Mouse (Mus musculus): ENCODE measurements around the gene Myocd. TPM values are rescaled to one million over a fixed set of nuclear protein-coding genes. Genes with fewer than 3 reads are reported as not detected.

Gene Myocd
- polyA plus RNA-seq, 3 experiments from 2014 or later, result 0.09 TPM; not detected in 2

DNA sequence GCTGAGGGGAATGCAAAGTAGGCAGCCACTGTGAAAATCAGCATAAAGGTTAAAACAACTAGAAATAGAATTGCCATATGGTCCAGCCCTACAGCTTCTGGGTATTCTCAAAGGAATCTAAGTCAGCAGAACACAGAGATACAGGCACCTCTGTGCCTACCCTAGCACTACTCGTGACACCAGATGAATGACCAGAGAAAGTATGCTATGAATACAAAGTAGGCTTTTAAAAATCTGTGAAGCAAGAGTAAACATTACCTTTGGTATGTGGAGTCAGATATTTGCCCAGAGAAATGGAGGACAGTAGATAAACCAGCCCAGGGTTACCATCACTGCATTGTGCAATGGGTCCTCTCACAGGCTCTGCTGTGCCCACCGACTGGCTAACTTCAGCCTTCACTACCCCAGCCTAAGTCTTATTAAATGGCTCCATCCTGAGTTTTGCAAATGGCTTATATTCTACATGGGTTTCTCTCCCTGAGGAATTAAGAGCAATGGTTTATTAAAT, 132.6 kb downstream of the Myocd start:
- no peak for ATAC-seq

DNA sequence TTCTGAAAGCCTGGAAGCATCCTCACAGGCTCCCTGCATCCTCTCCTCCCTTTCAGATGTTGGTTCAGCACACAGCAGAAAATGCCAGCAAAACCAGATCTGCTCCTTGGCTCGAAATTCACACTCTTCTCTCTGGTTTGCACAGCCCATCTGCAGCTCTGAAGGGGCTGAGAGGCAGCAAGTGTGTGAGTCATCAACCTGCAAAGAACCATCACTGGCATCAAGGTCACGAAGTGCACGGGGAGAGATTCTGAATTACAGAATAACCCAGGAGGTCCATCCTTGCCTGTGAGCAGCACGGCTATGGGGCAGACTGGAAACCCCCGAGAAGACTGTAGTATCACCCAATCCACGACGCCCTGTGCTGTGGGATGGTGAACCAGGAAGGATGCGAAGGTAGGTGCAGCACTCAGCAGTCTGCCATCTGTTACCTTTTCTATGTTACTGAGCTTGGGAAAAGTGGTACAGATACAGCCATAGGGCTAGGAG, 134.5 kb downstream of the Myocd start:
- no peak for ATAC-seq

DNA sequence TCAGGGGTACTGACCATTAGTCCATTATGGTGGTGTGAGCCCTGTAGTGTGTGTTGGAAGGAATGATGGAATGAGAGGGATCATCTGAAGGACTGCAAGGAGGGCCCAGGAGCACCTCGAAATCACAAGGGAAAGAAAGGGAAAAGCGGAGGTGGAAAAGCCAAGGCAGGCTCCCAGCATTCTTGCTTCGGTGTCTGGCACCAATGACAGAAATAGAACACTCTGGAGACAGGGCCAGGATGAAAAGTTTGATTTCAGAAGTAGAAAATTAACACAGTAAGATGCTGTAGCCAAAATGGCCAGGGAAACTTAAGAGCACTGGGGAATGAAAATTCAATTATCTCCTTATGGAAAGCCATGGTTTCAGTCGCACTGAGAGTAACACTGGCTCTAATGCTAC, 136.1 kb downstream of the Myocd start:
- no peak for ATAC-seq

DNA sequence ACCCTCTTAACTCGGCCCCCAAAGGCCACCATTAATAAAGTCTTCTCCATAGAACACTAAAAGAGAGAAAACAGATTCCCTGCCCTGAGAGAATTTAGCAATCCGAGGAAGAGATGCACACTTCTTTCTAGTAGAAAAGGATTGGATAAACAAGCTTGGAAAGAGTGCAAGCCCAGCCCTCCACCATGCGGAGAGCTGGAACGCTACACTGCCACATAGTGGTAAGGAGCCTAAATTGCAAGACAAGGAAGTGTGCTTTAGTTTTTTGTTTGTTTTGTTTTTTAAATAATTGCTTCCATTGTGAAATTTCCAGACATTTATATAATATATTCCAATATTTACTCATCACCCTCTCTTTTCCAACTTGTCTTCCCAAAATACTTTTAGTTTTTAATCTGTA, 140.7 kb downstream of the Myocd start:
- ATAC-seq, result no peak

DNA sequence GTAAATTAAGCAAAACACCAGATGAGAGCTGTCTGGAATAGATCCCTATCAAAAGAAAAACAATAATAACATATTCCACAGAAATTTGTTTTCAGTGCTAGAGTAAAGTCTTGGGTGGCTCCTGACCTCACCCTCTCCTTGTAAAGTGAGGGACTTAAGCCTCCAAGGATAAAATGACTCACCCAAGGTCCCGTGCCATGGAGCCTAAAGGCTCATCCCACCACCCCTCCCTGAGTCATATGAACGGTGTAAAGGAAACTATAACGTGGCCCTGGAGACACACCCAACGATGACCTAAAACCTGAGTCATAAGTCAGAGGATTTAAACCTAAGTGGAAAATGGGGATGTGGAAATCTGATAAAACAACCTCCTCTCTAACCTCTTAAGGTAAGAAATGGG, 141.1 kb downstream of the Myocd start:
- ATAC-seq, result no peak

DNA sequence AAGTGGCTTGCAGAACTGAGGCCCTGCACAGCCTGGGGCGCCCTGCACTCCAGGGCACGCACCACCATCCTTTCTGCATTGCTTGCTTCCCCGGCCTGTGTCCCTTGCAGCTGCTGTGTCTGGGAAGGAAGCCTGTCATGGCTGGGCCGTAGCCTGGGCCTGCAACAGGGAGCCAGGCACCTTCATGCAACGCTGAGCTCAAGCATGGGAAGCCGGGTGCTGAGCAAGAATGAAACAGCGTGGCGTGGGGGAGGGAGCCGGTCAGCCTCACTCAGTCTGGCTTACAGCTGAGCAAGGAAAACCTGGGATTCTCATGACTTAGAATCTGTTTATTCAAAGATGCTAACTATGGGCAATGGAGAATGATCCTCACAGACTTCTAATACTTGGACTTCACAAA, 143.2 kb downstream of the Myocd start:
- no peak for ATAC-seq

Other genes with a start within 250 kb of the Myocd start
- gene 1700086D15Rik, start 110.1 kb downstream of the Myocd start, polyA plus RNA-seq (2017; shearing (Covaris generic)), result not detected
- gene Arhgap44, start 107.0 kb downstream of the Myocd start, polyA plus RNA-seq (2017; shearing (Covaris generic)), result under 1 TPM; 0.20 to 0.55 (median 0.26) TPM

Measured in inflammation-experienced regulatory T-cells, adult 6 months (primary cell).